Mouse (Mus musculus): ENCODE data around the gene Gm20671. TPM values are rescaled to one million over a fixed set of nuclear protein-coding genes. Genes with fewer than 3 reads are reported as not detected.
"Not testable (repeated sequence)": the region's sequence is repeated elsewhere in the genome, so short reads cannot be mapped to it uniquely, and the experiment has no call there.

The Gm20671 gene
- polyA plus RNA-seq, 1 experiment: not detected

DNA sequence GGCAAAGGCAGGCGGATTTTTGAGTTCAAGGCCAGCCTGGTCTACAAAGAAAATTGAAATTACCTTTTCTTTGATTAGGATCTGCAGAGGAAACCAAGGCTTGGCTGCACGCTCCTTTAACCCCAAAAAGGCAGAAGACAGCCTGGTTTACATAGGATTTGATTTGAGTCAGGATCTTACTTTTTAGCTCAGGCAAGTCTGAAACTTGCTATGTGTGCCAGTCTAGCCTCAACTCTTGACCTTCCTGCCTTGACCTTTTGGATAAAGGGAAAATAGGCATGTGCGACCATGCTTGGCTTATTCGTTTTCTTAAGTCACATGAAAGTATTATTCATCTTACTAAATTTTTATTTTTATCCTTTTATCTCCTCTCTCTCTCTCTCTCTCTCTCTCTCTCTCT lies 27.9 kb upstream of the Gm20671 start:
- H3K27ac ChIP-seq (ENCODE audit: control insufficient read depth, insufficient read depth, low read depth, low read length, poor library complexity): no peak overlapping the region
- H3K4me3 ChIP-seq (replicated peaks; ENCODE audit: control insufficient read depth, low read depth, low read length): no peak overlapping the region

DNA sequence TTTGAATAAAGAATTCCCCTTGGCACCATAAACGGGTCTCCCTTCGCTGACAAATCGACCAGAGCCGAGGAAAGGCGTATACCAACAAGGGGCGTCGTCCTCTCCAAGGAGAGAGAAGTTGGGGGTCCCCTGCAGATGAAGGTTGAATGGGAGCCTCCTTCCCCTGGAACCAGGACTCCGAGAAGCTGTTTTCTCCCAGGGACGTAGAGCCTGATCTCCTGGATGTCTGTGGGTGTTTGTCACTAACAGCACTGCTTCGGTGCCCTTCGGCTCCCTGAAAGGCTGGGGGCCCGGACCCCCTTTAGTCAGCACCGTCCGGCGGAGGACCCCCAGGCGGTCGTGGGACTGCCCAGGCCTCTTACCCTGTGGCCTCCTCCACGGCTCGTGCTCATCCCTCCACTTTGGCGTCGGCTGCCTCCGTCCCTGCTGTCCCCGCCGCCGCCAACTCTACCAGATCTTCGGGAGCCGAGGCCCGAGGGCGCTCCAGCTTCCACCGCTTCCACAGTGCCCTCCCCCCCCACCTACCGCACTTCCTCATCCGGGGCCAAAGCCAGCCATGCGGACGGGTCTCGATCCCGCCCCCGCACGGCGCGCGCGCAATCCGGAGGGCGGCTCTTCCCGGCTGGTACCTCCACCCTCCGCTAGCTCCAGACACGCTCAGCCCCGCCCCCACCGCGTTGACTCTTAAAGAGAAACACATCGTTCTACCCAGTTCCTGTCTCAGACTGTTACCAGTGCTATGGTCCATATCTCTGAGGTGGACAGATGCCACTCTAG lies 27.0 kb upstream of the Gm20671 start, which contains the start of gene Prr14l:
Prr14l (minus strand) TSS at position 526 of the 777 bp plus-strand sequence.
- H3K4me1 ChIP-seq (ENCODE audit: control insufficient read depth, insufficient read depth, low read length): no peaks in the 10 kb centered on the region; the same call in 1 of the 2 replicates

More for the DNA sequence above, 27.9 kb upstream of the Gm20671 start:
- TF ChIP-seq CTCF (IDR thresholded peaks at IDR 0.05; ENCODE audit: control insufficient read depth, insufficient read depth, low read length) (no peak), POLR2A (IDR thresholded peaks at IDR 0.05; ENCODE audit: borderline replicate concordance, control insufficient read depth, low read depth, low read length) (no peak)
- H3K4me1 ChIP-seq (ENCODE audit: control insufficient read depth, insufficient read depth, low read length): no peaks in the 10 kb centered on the region; the same call in 1 of the 2 replicates
- 81% methylated on average over 4 of the region's 4 CpGs for WGBS

DNA sequence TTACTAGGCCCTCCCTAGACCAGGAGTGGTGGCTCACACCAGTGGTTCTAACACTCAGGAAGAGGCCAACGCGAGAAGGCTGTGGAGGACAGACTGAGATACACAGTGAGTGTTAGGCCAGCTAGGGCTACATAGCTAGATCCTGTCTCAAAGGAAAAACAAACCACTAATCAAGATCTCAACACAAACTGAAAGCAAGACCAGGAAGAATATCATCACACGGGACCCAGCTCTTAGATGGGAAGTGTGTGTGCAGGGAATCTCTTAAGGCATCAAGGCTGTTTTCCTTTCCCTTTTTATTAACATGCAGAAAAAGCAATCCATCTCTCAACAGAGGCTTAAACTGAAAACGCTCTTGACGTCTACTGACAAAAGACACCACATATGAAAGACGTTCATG lies 25.1 kb upstream of the Gm20671 start:
- TF ChIP-seq POLR2A (IDR thresholded peaks at IDR 0.05; ENCODE audit: borderline replicate concordance, control insufficient read depth, low read depth, low read length) (no peak), CTCF (IDR thresholded peaks at IDR 0.05; ENCODE audit: control insufficient read depth, insufficient read depth, low read length) (no peak)
- H3K27ac ChIP-seq (ENCODE audit: control insufficient read depth, insufficient read depth, low read depth, low read length, poor library complexity): no peak overlapping the region
- no peak overlapping the region for H3K4me3 ChIP-seq (replicated peaks; ENCODE audit: control insufficient read depth, low read depth, low read length)
- H3K4me1 ChIP-seq (ENCODE audit: control insufficient read depth, insufficient read depth, low read length): no peaks in the 10 kb centered on the region; the same call in 1 of the 2 replicates
- 5% methylated on average over 6 of the region's 6 CpGs for WGBS

More for the DNA sequence above, 27.0 kb upstream of the Gm20671 start, which contains the start of gene Prr14l:
- Histone ChIP-seq H3K4me3 (replicated peaks; ENCODE audit: control insufficient read depth, low read depth, low read length) (peak within 1 kb of the TSS; percentile 93), H3K27ac (ENCODE audit: control insufficient read depth, insufficient read depth, low read depth, low read length, poor library complexity) (peak within 1 kb of the TSS; percentile 88)
- TF ChIP-seq POLR2A (IDR thresholded peaks at IDR 0.05; ENCODE audit: borderline replicate concordance, control insufficient read depth, low read depth, low read length): peak; percentile 96; the same call in 1 of the 2 replicates
- no peak; the same call in 1 of the 2 replicates for TF ChIP-seq CTCF (IDR thresholded peaks at IDR 0.05; ENCODE audit: control insufficient read depth, insufficient read depth, low read length)
- under 1% methylated on average over 51 of the region's 51 CpGs for WGBS

DNA sequence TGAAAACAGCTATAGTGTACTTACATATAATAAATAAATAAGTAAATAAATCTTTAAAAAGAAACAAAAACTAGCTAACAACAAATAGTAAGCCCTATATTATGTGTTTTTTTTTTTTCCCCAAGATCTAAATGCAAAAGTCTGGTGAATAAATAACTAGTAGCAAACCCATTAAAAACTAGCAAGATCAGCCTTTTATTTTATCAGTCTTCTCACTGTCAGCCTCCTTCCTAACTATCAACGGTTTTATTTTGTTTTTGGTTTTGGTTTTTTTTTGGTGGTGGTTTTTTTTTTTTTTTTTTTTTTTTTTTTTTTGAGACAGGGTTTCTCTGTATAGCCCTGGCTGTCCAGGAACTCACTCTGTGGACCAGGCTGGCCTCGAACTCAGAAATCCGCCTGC lies 22.7 kb upstream of the Gm20671 start:
- H3K27ac ChIP-seq (ENCODE audit: control insufficient read depth, insufficient read depth, low read depth, low read length, poor library complexity); H3K4me3 ChIP-seq (replicated peaks; ENCODE audit: control insufficient read depth, low read depth, low read length); H3K4me1 ChIP-seq (ENCODE audit: control insufficient read depth, insufficient read depth, low read length): not testable (repeated sequence)
- WGBS: 81% methylated on average over 3 of the region's 3 CpGs

DNA sequence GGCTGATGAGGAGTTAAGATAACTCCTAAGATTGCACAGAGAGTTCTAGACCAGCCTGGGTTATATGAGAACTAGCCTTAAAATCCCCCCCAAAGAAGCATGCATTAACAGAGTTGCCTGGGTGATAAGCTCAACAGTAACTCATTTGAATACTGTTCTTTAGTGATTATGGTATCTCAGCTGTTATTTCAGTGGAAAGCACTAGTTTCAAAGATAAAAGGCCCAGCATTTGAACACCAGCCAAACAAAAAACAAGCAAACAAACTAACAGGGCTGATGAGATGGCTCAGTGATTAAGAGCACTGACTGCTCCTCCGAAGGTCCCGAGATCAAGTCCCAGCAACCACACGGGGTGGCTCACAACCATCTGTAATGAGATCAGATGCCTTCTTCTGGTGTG lies 22.3 kb upstream of the Gm20671 start:
- no peak overlapping the region for H3K27ac ChIP-seq (ENCODE audit: control insufficient read depth, insufficient read depth, low read depth, low read length, poor library complexity)
- WGBS: 62% methylated on average over 3 of the region's 3 CpGs
- H3K4me3 ChIP-seq (replicated peaks; ENCODE audit: control insufficient read depth, low read depth, low read length): no peak overlapping the region
- TF ChIP-seq POLR2A (IDR thresholded peaks at IDR 0.05; ENCODE audit: borderline replicate concordance, control insufficient read depth, low read depth, low read length) (no peak), CTCF (IDR thresholded peaks at IDR 0.05; ENCODE audit: control insufficient read depth, insufficient read depth, low read length) (no peak)
- H3K4me1 ChIP-seq (ENCODE audit: control insufficient read depth, insufficient read depth, low read length): no peaks in the 10 kb centered on the region; the same call in 1 of the 2 replicates

DNA sequence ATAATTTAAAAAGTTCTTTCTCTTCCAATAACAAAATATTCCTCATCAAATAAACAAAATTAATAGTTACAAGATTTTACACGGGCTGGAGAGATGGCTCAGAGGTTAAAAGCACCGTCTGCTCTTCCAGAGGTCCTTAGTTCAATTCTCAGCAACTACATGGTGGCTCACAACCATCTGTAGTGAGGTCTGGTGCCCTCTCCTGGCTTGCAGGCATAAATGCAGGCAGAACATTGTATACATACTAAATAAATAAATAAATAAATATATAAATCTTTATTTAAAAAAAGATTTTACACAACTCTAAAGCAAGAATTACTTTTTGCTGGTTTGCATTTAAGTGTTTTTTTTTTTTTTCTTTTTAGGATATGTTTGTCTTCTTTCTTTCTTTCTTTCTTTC lies 13.1 kb upstream of the Gm20671 start:
- H3K4me3 ChIP-seq (replicated peaks; ENCODE audit: control insufficient read depth, low read depth, low read length): no peak overlapping the region
- H3K27ac ChIP-seq (ENCODE audit: control insufficient read depth, insufficient read depth, low read depth, low read length, poor library complexity): no peak overlapping the region
- TF ChIP-seq POLR2A (IDR thresholded peaks at IDR 0.05; ENCODE audit: borderline replicate concordance, control insufficient read depth, low read depth, low read length): no peak
- peak; percentile 16; the same call in 1 of the 2 replicates for TF ChIP-seq CTCF (IDR thresholded peaks at IDR 0.05; ENCODE audit: control insufficient read depth, insufficient read depth, low read length)
- H3K4me1 ChIP-seq (ENCODE audit: control insufficient read depth, insufficient read depth, low read length): no peaks in the 10 kb centered on the region; the same call in 1 of the 2 replicates
- 93% methylated on average over 2 of the region's 2 CpGs for WGBS

DNA sequence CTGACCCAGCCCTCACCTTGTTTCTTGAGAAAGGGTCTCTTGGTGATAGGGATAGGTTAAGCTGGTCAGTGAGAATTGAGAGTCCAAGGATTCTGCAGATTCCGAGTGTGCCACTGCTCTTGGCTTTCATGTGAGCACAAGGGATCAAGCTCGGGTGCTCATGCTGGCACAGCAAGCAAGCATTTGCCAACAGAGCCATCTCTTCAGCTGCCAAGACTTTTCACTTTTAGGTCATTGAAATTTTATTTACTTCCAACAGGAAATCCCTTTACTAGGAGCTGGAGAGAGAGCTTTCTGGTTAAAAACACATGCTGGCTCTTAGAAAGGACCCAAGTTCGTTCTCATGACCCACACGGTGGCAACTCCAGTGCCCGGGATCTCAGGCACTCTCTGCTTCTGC lies 10.1 kb upstream of the Gm20671 start:
- WGBS: 90% methylated on average over 5 of the region's 5 CpGs
- Histone ChIP-seq H3K4me1 (ENCODE audit: control insufficient read depth, insufficient read depth, low read length) (no peaks in the 10 kb centered on the region; the same call in 1 of the 2 replicates), H3K27ac (ENCODE audit: control insufficient read depth, insufficient read depth, low read depth, low read length, poor library complexity) (no peak overlapping the region), H3K4me3 (replicated peaks; ENCODE audit: control insufficient read depth, low read depth, low read length) (no peak overlapping the region)
- TF ChIP-seq CTCF (IDR thresholded peaks at IDR 0.05; ENCODE audit: control insufficient read depth, insufficient read depth, low read length) (no peak), POLR2A (IDR thresholded peaks at IDR 0.05; ENCODE audit: borderline replicate concordance, control insufficient read depth, low read depth, low read length) (no peak)

DNA sequence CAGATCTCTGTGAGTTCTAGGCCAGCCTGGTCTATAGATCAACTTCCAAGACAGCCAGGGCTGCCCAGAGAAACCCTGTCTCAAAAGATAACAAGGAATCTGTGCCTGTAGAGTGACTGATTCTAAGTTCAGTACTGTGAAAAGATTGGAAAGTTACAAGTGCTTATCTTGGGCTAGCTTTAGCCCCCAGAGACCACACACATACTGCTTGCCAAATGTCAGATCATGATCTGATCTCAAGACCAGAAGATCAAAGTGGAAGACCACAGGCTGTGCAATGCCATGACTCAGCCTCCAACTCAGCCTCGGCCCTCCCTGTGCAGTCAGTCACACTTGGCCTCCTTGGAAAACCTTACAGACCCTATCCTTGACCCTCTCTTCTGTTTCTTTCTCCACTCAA lies 7.6 kb upstream of the Gm20671 start:
- H3K4me3 ChIP-seq (replicated peaks; ENCODE audit: control insufficient read depth, low read depth, low read length): no peak overlapping the region
- H3K27ac ChIP-seq (ENCODE audit: control insufficient read depth, insufficient read depth, low read depth, low read length, poor library complexity): no peak overlapping the region
- TF ChIP-seq POLR2A (IDR thresholded peaks at IDR 0.05; ENCODE audit: borderline replicate concordance, control insufficient read depth, low read depth, low read length) (no peak), CTCF (IDR thresholded peaks at IDR 0.05; ENCODE audit: control insufficient read depth, insufficient read depth, low read length) (no peak)
- WGBS: 59% methylated on average over 1 of the region's 1 CpGs
- no peaks in the 10 kb centered on the region for H3K4me1 ChIP-seq (ENCODE audit: control insufficient read depth, insufficient read depth, low read length)
